Mouse (Mus musculus) megakaryocyte, embryonic 14.5 days (primary cell): ENCODE measurements around the gene Ano2.

Source experiments
- FLI1 ChIP-seq: IDR thresholded peaks from 2 replicates; pipeline ENCODE4 v1.6.1; 2012; ENCODE audit warnings: low read length, inconsistent platforms, mixed read lengths
- GATA1 ChIP-seq: IDR thresholded peaks from 3 replicates; pipeline ENCODE4 v1.6.1; 2012; ENCODE audit warnings: mixed read lengths, low read length, inconsistent platforms, borderline replicate concordance

- TF ChIP-seq GATA1 (no peak), FLI1 (no peak)
Observed at GRCm38 (mm10) chr6:125729471-125729870, 39.3 kb downstream of the Ano2 start.
